In the genomic region with DNA sequence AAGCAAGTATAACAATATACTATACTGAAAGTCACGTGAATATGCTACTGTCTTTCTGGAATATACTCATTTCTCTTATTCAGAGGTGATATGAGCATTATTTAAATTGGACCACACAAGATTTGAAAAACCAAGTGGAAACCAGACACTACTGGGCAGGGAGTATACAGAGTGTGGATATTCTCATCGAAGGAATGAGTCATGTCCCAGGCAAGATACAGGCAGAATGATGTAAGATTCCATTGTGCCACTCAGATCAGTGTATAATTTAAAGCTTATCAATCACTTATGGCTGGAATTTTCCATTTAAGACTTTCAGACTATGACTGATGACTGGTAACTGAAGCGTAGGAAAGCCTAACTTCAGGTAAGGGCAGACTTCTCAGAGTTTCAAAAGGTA, we compare ENCODE assay signal across 19 mouse cellular contexts.
"Had no signal": no experiment of that assay in that cellular context is flagged by ENCODE, and none has a peak within 500 bp of the region (broad histone marks: within the 10 kb centered on the region; RNA-seq: fewer than 3 reads in every experiment).

No protein-coding gene starts in this region.

- H3K4me3 ChIP-seq: kidney, embryonic 15.5 days; limb, embryonic 10.5 days; limb, embryonic 13.5 days; liver, embryonic 12.5 days; liver, embryonic 15.5 days; lung, embryonic 15.5 days; megakaryocyte, embryonic 14.5 days; midbrain, embryonic 10.5 days; midbrain, embryonic 13.5 days had no signal

- H3K4me2 ChIP-seq: kidney, embryonic 15.5 days; limb, embryonic 13.5 days; liver, embryonic 12.5 days; liver, embryonic 15.5 days; lung, embryonic 15.5 days; midbrain, embryonic 13.5 days had no signal

- H3K9ac ChIP-seq: kidney, embryonic 15.5 days; limb, embryonic 13.5 days; liver, embryonic 12.5 days; liver, embryonic 15.5 days; lung, embryonic 15.5 days; midbrain, embryonic 13.5 days had no signal

- H3K27ac ChIP-seq: kidney, embryonic 15.5 days; limb, embryonic 10.5 days; limb, embryonic 13.5 days; liver, embryonic 12.5 days; liver, embryonic 15.5 days; lung, embryonic 15.5 days; midbrain, embryonic 10.5 days; midbrain, embryonic 13.5 days had no signal

- H3K9me3 ChIP-seq: kidney, embryonic 15.5 days; limb, embryonic 10.5 days; limb, embryonic 13.5 days; liver, embryonic 12.5 days; liver, embryonic 15.5 days; lung, embryonic 15.5 days; megakaryocyte, embryonic 14.5 days; midbrain, embryonic 10.5 days; midbrain, embryonic 13.5 days had no signal

- DNase-seq: kidney, postnatal 10 days; kidney, postnatal 36 days; liver; lung, adult 18-20 months; lung, postnatal 10 days; lung, postnatal 36 days; thymus, adult 2 months; thymus, postnatal 14 days; thymus, postnatal 4 days had no signal

- H3K27me3 ChIP-seq: kidney, embryonic 15.5 days; limb, embryonic 13.5 days; liver, embryonic 12.5 days; liver, embryonic 15.5 days; lung, embryonic 15.5 days; megakaryocyte, embryonic 14.5 days; midbrain, embryonic 13.5 days had no signal

- H3K36me3 ChIP-seq: kidney, embryonic 15.5 days; limb, embryonic 10.5 days; limb, embryonic 13.5 days; liver, embryonic 12.5 days; liver, embryonic 15.5 days; lung, embryonic 15.5 days; midbrain, embryonic 10.5 days; midbrain, embryonic 13.5 days had no signal

- H3K4me1 ChIP-seq: midbrain, embryonic 10.5 days; midbrain, embryonic 13.5 days had no signal

- ATAC-seq: liver, embryonic 12.5 days; midbrain, embryonic 13.5 days; midbrain, embryonic 16.5 days had no signal
